Mouse (Mus musculus) myocyte (in vitro differentiated cells): ENCODE data around the gene Nrp2. TPM values are rescaled to one million over a fixed set of nuclear protein-coding genes. Genes with fewer than 3 reads are reported as not detected.

ENCODE experiments used
- H3K27me3 ChIP-seq: one replicate; pipeline ENCODE4 v1.6.1; 2011; ENCODE audit not compliant: control insufficient read depth, insufficient read depth, insufficient read length
- H3K36me3 ChIP-seq: one replicate; pipeline ENCODE4 v1.6.1; 2011; ENCODE audit not compliant: control insufficient read depth, insufficient read depth
- H3K4me2 ChIP-seq: one replicate; pipeline ENCODE4 v1.6.1; 2011; ENCODE audit warnings: low read depth, control low read depth
- H3K4me3 ChIP-seq: one replicate; pipeline ENCODE4 v1.5.1; 2011; ENCODE audit warnings: mild to moderate bottlenecking, control low read depth, moderate library complexity
- H3K79me2 ChIP-seq: one replicate; pipeline ENCODE4 v1.6.1; 2011; ENCODE audit not compliant: control insufficient read depth, insufficient read depth
- H3ac ChIP-seq: one replicate; pipeline ENCODE4 v1.6.1; 2011; ENCODE audit not compliant: control insufficient read depth, insufficient read length
- CEBPB ChIP-seq: IDR thresholded peaks from 2 replicates; pipeline ENCODE4 v1.6.1; 2011; ENCODE audit warnings: mild to moderate bottlenecking, moderate library complexity; ENCODE audit not compliant: poor library complexity, insufficient read depth, severe bottlenecking
- E2F4 ChIP-seq: IDR thresholded peaks from one replicate; pipeline ENCODE4 v1.6.1; 2011; ENCODE audit warnings: mild to moderate bottlenecking, control low read depth, moderate library complexity; ENCODE audit not compliant: insufficient read depth
- MAX ChIP-seq: IDR thresholded peaks from one replicate; pipeline ENCODE4 v1.6.1; 2011; ENCODE audit warnings: low read depth, mild to moderate bottlenecking, control low read depth
- MYOD1 ChIP-seq, 3 experiments: IDR thresholded peaks; one replicate each; pipeline ENCODE4 v1.6.1; 2011; ENCODE audit warnings: control low read depth in 2 of 3, low read depth in 2 of 3, mild to moderate bottlenecking in 2 of 3, moderate library complexity in 1 of 3; ENCODE audit not compliant: insufficient read length in 2 of 3, control insufficient read depth in 1 of 3
- MYOG ChIP-seq, 3 experiments: IDR thresholded peaks; one replicate each; pipeline ENCODE4 v1.6.1; 2011; ENCODE audit warnings: control low read depth in 2 of 3, low read depth in 2 of 3, mild to moderate bottlenecking in 2 of 3; ENCODE audit not compliant: insufficient read length in 2 of 3, control insufficient read depth in 1 of 3, insufficient read depth in 1 of 3
- POLR2A ChIP-seq: IDR thresholded peaks from one replicate; pipeline ENCODE4 v1.6.1; 2011; ENCODE audit warnings: low read depth, mild to moderate bottlenecking, control low read depth, moderate library complexity; ENCODE audit not compliant: insufficient read length
- POLR2AphosphoS2 ChIP-seq: IDR thresholded peaks from one replicate; pipeline ENCODE4 v1.6.1; 2011; ENCODE audit warnings: low read depth, control low read depth; ENCODE audit not compliant: insufficient read length
- REST ChIP-seq: IDR thresholded peaks from one replicate; pipeline ENCODE4 v1.6.1; 2011; ENCODE audit warnings: mild to moderate bottlenecking, control low read depth, moderate library complexity; ENCODE audit not compliant: insufficient read depth, insufficient read length
- SRF ChIP-seq: IDR thresholded peaks from one replicate; pipeline ENCODE4 v1.6.1; 2011; ENCODE audit warnings: low read depth; ENCODE audit not compliant: control insufficient read depth, insufficient read length
- TCF12 ChIP-seq: IDR thresholded peaks from one replicate; pipeline ENCODE4 v1.6.1; 2011; ENCODE audit warnings: mild to moderate bottlenecking, control low read depth; ENCODE audit not compliant: poor library complexity, insufficient read depth, severe bottlenecking
- TCF3 ChIP-seq: IDR thresholded peaks from one replicate; pipeline ENCODE4 v1.6.1; 2011; ENCODE audit warnings: low read depth, control low read depth; ENCODE audit not compliant: insufficient read length
- USF1 ChIP-seq: IDR thresholded peaks from one replicate; pipeline ENCODE4 v1.6.1; 2011; ENCODE audit warnings: low read depth, mild to moderate bottlenecking, control low read depth, moderate library complexity
- polyA plus RNA-seq: library from polyadenylated mRNA; unstranded; fragments of >200 nt; fragmentation: generic; extraction: Trizol; gene quantifications from one replicate; pipeline ENCODE4 v1.2.1, GENCODE M21; 2012; ENCODE audit warnings: missing spikeins

Nrp2 gene
- polyA plus RNA-seq, 1 experiment: 18.3 TPM

DNA sequence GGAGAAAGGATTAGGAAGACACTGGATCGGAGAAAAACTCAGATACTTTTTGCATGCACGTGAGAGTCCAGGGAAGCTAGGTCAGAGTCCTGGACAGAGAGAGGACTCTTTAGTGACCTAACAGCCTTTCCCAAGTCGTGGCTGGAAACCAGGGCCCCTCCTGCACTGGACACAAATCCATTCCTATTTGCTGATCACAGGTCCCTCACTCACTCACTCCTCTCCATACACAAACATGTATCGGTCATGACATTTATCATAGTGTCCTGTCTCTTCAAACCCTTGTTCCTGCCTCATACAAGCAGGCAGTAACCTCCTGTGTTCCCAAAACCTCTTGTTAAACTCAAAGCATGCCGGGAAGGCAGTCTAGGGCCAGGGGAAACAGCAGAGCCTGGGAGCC, 36.3 kb upstream of the Nrp2 start:
- Histone ChIP-seq H3K4me3 (no peak overlapping the region), H3K4me2 (no peak overlapping the region), H3K36me3 (no peaks in the 10 kb centered on the region), H3K27me3 (no peaks in the 10 kb centered on the region), H3K79me2 (no peaks in the 10 kb centered on the region), H3ac (no peak overlapping the region)
- no peak for TF ChIP-seq REST
- no peak for TF ChIP-seq MYOD1 (IDR thresholded peaks at IDR 0.05; ENCODE audit: control insufficient read depth in 1 of 3, insufficient read length in 2 of 3, low read depth in 2 of 3)
- no peak for TF ChIP-seq POLR2A
- no peak for TF ChIP-seq POLR2AphosphoS2
- TF ChIP-seq MYOG (IDR thresholded peaks at IDR 0.05; ENCODE audit: control insufficient read depth in 1 of 3, insufficient read depth in 1 of 3, insufficient read length in 2 of 3, low read depth in 2 of 3): no peak
- no peak for TF ChIP-seq TCF12
- TF ChIP-seq CEBPB: no peak
- no peak for TF ChIP-seq USF1
- no peak for TF ChIP-seq E2F4
- no peak for TF ChIP-seq MAX
- no peak for TF ChIP-seq TCF3

DNA sequence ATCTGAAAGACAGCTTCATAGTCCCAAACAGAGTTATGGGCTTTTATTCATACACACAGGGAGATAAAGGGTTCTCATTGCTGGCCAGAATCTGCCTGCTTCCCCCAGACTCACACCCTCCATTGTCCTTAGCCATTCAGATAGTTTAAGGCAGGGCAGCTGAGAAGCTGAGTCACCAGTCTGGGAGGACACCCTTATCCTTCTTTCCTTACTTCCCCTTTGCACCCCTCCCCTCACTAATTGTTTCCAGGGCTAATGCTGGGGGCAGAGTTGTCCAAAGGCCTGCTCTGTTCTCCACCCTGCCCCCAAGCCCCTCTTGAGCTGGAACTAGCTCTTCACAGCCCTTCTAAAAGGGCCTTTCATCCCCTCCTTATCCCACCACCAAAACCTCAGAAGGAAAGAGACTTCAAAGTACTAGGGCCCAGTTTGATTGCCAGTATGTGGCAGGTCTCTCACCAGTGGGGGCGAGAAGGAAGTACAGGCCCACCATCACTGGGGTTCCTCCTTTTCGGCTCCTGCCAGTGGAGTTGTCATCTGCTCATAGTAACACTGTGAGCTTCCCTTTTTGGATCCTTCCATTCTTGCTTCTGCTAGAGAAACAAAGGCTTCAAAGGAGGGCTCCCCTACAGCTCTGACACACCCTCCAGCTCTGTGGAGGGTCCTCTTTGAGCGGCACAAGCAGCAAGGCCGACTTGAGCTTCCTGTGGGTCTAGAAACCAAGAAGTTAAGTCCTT, 24.3 kb upstream of the Nrp2 start:
- Histone ChIP-seq H3K4me2 (peak overlapping the region; percentile 28), H3K4me3 (no peak overlapping the region), H3K36me3 (no peaks in the 10 kb centered on the region), H3K27me3 (no peaks in the 10 kb centered on the region), H3K79me2 (no peaks in the 10 kb centered on the region), H3ac (no peak overlapping the region)
- TF ChIP-seq MYOD1 (IDR thresholded peaks at IDR 0.05; ENCODE audit: control insufficient read depth in 1 of 3, insufficient read length in 2 of 3, low read depth in 2 of 3) (peak in 1 of 3 experiments; percentile 23), POLR2A (no peak)

DNA sequence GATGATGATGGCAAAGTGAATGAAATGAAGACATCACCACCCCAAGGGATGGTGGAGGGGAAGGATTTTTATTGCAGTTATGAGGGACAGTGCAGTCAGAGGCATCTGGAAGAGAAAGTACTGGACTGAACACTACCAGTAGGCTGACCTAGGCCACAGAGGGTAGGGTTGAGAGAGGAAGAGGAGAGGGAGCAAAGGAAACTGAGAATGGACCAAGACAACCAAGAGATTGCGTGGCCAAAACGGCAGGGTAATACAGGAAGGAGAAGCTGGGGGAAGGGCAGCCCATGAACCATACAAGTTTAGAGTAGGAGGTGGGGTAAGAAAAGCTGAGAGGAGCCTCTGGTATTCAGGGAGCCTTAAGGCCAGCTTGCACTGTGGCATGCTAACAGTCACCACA, 23.6 kb upstream of the Nrp2 start:
- Histone ChIP-seq H3K36me3 (no peaks in the 10 kb centered on the region), H3K4me3 (no peak overlapping the region), H3K27me3 (no peaks in the 10 kb centered on the region), H3K4me2 (no peak overlapping the region), H3ac (no peak overlapping the region), H3K79me2 (no peaks in the 10 kb centered on the region)
- TF ChIP-seq CEBPB: no peak
- TF ChIP-seq TCF12: no peak
- no peak for TF ChIP-seq POLR2A
- TF ChIP-seq TCF3: no peak
- no peak for TF ChIP-seq REST
- TF ChIP-seq USF1: no peak

DNA sequence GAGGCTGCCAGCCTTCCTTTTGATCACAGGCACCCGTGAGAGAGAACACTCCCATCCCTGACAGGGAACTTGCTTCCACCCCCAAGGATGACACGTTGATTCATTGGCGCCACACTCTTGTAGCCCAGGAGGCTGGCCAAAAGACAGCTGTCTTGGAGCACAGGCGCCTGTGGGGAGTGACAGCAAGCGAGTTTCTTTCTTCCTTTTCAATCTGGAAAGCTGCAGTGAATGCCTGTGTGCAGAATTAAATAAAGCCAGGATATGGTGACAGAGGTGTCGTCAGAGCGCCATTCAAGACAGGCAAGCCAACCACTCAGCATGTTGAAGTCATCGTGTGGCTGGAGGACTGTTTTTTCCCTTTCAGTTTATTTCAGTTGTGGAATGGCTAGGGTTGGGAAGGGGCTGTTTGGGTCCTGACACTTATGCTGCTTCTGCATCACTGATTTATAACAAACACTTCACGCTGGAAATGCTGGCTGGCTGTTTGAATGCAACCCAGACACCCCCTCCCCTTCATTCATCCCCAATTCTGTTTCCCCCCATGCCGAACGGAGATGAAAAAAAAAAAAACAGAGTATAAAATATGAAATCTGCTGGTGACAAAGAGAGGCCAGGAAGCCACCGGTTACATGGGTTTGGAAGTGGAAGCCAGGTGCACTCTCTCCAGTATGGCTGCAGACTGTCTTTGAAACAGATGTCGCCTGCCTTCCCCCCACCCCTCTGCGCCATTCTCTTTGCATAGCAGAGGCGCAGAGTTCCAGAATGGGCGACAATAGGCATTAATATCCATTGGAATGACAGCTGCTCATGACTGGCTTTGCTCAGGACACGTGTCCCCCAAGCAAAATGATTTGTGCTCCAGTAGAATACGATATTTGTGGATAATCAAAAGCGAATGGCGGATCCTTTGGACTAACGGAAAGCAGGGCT, 20.4 kb upstream of the Nrp2 start:
- no peak overlapping the region for H3K4me2 ChIP-seq
- H3ac ChIP-seq: no peak overlapping the region
- H3K79me2 ChIP-seq: no peaks in the 10 kb centered on the region
- TF ChIP-seq E2F4: no peak
- TF ChIP-seq TCF12: no peak
- TF ChIP-seq USF1: no peak
- no peak for TF ChIP-seq SRF
- TF ChIP-seq TCF3: no peak
- H3K27me3 ChIP-seq: no peaks in the 10 kb centered on the region
- H3K36me3 ChIP-seq: no peaks in the 10 kb centered on the region
- H3K4me3 ChIP-seq: no peak overlapping the region

DNA sequence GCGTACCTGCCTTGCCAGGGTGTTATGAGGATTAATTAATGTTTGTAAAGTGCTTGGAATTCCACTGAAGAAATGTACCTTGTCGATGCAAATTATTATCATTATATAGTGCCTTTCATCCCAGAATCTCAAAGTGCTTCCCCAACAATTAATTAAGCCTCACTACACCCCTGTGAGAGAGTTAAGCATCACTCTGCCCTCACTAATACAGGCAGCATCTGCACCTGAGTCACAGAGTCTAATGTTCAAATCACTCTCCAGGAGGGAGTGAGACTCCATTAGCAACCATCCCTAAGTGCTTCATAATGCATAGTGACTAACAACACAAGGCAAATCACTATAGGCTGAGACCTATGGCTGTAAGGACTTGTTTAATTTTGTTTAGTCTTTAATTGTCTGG, 19.6 kb upstream of the Nrp2 start:
- no peaks in the 10 kb centered on the region for H3K27me3 ChIP-seq
- TF ChIP-seq USF1: no peak
- no peak for TF ChIP-seq TCF12
- TF ChIP-seq REST: no peak
- TF ChIP-seq TCF3: no peak
- no peak for TF ChIP-seq POLR2AphosphoS2
- no peak for TF ChIP-seq CEBPB
- TF ChIP-seq MAX: no peak
- no peak for TF ChIP-seq MYOD1 (IDR thresholded peaks at IDR 0.05; ENCODE audit: control insufficient read depth in 1 of 3, insufficient read length in 2 of 3, low read depth in 2 of 3)
- TF ChIP-seq E2F4: no peak
- TF ChIP-seq SRF: no peak
- no peak for TF ChIP-seq POLR2A
- no peak for TF ChIP-seq MYOG (IDR thresholded peaks at IDR 0.05; ENCODE audit: control insufficient read depth in 1 of 3, insufficient read depth in 1 of 3, insufficient read length in 2 of 3, low read depth in 2 of 3)
- no peak overlapping the region for H3K4me2 ChIP-seq
- H3K79me2 ChIP-seq: no peaks in the 10 kb centered on the region
- no peak overlapping the region for H3K4me3 ChIP-seq
- no peaks in the 10 kb centered on the region for H3K36me3 ChIP-seq
- no peak overlapping the region for H3ac ChIP-seq
